Mouse (Mus musculus) hindbrain, embryonic 16.5 days (tissue): ENCODE measurements around the gene Asl. TPM values are rescaled to one million over a fixed set of nuclear protein-coding genes. Genes with fewer than 3 reads are reported as not detected.
A peak's percentile ranks its signal among the peaks of the same experiment; 100 is the strongest.

Experiments used
- ATAC-seq: fragments of 200-750 bp; cut with Nextera tagmentation; 2 replicates; pipeline ENCODE4 v1.8.0; 2017; ENCODE audit warnings: moderate TSS enrichment, moderate library complexity
- H3K27ac ChIP-seq: fragments of 300-500 bp; sonication (generic); 2 replicates; pipeline ENCODE4 v1.5.1; 2014; ENCODE audit warnings: low read depth, mild to moderate bottlenecking, control low read depth, low read length, moderate library complexity
- H3K27me3 ChIP-seq: fragments of 300-500 bp; sonication (generic); replicated peaks from 2 replicates; pipeline ENCODE4 v1.6.1; 2014; ENCODE audit warnings: low read length; ENCODE audit not compliant: control insufficient read depth, insufficient read depth
- H3K36me3 ChIP-seq: fragments of 300-500 bp; sonication (generic); 2 replicates; pipeline ENCODE4 v1.6.1; 2014; ENCODE audit warnings: mild to moderate bottlenecking, low read length, moderate library complexity, mixed read lengths; ENCODE audit not compliant: control insufficient read depth, insufficient read depth
- H3K4me1 ChIP-seq: fragments of 300-500 bp; sonication (generic); 2 replicates; pipeline ENCODE4 v1.6.1; 2014; ENCODE audit warnings: low read depth, low read length; ENCODE audit not compliant: control insufficient read depth, insufficient read depth
- H3K4me2 ChIP-seq: fragments of 300-500 bp; sonication (generic); 2 replicates; pipeline ENCODE4 v1.6.1; 2014; ENCODE audit warnings: mild to moderate bottlenecking, low read length, control low read depth, moderate library complexity
- H3K4me3 ChIP-seq: fragments of 300-500 bp; sonication (generic); 2 replicates; pipeline ENCODE4 v1.5.1; 2014; ENCODE audit warnings: mild to moderate bottlenecking, low read length, control low read depth, moderate library complexity
- H3K9ac ChIP-seq: fragments of 300-500 bp; sonication (generic); 2 replicates; pipeline ENCODE4 v1.6.1; 2014; ENCODE audit warnings: low read depth, mild to moderate bottlenecking, control low read depth, low read length, moderate library complexity
- H3K9me3 ChIP-seq: fragments of 300-500 bp; sonication (generic); 2 replicates; pipeline ENCODE4 v1.6.1; 2014; ENCODE audit warnings: mild to moderate bottlenecking, low read length, moderate library complexity; ENCODE audit not compliant: control insufficient read depth
- WGBS: fragments of 180-500 bp; shearing (Covaris S2); extraction: QIAGEN DNeasy Blood & Tissue Kit; methylation state at CpG from one replicate; pipeline ENCODE4 v1.1.7; 2014; 5-methylcytosine and 5-hydroxymethylcytosine counted together
- polyA plus RNA-seq: library from polyadenylated mRNA; unstranded; fragments of >200 nt; fragmentation: Nextera tagmentation; extraction: Ambion mirVana; gene quantifications from 2 replicates; pipeline ENCODE4 v1.2.1, GENCODE M21; 2015

The Asl gene
- 39.3 and 49.5 TPM in 2 replicates for polyA plus RNA-seq

DNA sequence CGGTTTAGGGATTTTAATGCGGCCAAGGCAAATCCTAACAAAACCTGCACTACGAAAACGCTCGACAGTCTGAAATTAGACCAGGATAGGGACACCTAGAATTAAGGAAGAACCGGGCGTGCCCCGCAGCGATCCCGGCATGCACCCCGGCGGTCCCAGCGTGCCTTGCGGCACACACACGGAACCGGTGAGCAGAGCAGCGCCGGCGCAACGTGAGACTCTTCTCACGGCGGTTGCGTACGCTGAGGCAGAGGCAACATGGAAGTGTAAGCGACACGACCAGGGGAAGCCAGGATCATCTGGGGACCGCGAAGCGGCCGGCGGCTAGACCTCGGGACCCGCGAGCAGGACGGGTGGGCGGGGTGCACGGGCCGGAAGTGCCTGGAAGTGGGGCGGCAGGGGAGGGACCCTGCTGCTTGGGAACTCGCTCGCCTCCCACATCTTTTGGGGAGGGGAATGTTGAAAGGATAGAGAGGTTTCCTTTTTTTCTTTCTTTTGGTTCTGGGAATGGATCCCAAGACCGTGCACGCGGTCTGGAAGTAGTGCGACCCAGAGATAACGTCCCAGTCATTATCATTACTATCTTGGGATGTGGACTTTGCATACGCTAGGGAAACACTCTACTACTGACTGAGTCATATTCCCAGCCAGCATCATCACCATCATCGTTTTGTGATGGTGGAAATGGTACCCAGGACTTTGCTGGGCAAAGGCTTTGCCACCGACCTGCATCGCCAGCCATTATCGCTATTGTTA lies at the start of gene Asl, which contains the start of gene Crcp:
Gene Asl (minus strand): TSS at position 106 of the 756 bp plus-strand sequence.
Gene Crcp (plus strand): TSS at position 149 of the 756 bp plus-strand sequence.
- H3K27me3 ChIP-seq: no peaks in the 10 kb centered on the region

DNA sequence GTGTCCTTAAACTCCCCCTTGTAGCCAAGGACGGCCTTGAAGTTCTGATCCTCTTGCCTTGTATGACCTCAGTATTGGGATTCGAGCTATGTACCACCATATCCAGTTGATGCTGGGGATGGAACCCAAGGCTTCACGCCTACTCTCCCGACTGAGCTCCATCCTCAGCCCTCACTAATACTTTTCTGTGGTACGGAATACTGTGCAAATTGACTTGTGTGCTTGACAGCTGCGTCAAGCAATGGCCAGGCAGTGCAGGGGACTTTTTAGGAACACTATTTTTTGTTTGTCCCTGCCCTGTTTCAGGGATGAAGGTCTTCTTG lies 49.7 kb upstream of the Asl start:
- no peak for ATAC-seq
- H3K4me1 ChIP-seq: peaks cover 6% of the 10 kb centered on the region
- H3K36me3 ChIP-seq: no peaks in the 10 kb centered on the region
- H3K9me3 ChIP-seq: no peaks in the 10 kb centered on the region
- WGBS: 49% methylated on average over 6 of the region's 6 CpGs
- H3K9ac ChIP-seq: peak overlapping the region; percentile 87
- peak overlapping the region; percentile 74 for H3K4me2 ChIP-seq
- peak overlapping the region; percentile 77 for H3K4me3 ChIP-seq
- no peaks in the 10 kb centered on the region for H3K27me3 ChIP-seq
- H3K27ac ChIP-seq: peak overlapping the region; percentile 46; the same call in 1 of the 2 replicates

More for the DNA sequence above, at the start of gene Asl, which contains the start of gene Crcp:
- H3K9me3 ChIP-seq: no peaks in the 10 kb centered on the region
- H3K4me3 ChIP-seq: peak within 1 kb of the TSS; percentile 79
- peak within 1 kb of the TSS; percentile 89 for H3K9ac ChIP-seq
- peaks cover 2% of the 10 kb centered on the region; the same call in 1 of the 2 replicates for H3K4me1 ChIP-seq
- ATAC-seq: peak; percentile 91
- peak within 1 kb of the TSS; percentile 95 for H3K27ac ChIP-seq
- H3K4me2 ChIP-seq: peak within 1 kb of the TSS; percentile 82
- no peaks in the 10 kb centered on the region for H3K36me3 ChIP-seq
- 2% methylated on average over 48 of the region's 51 CpGs for WGBS

DNA sequence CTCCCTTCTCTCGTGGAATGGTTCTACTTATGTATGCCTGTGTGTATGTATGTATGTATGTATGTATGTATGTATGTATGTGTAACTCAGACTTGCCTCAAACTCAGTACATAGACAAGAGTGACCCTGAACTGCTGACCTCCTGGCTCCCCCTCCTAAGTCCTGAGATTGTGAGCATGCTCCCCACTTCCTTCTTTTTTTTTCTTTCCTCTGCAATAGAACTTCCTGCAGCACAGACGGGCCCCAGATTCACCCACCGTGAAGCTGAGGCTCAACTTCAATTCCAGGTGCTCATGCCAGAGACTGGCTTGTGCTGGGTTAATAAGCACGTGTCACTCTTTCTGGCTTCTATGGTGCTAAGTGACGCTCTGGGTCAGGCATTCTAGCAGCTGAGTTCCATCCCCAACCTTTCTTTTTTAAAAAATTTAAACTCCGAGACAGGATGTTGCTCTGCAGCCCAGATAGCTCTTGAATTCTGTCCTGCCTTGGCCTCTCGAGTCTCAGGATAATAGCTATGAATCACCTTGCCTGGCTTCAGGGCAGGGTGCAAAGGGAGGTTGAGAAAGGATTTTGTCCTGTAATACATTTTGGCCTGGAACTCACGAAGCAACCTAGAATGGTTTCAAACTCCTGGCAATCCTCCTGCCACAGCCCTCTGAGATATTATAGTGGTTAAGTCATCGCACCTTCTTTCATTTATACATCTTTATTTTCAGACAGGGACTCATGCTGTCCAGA lies 49.2 kb upstream of the Asl start:
- no peak overlapping the region for H3K4me2 ChIP-seq
- ATAC-seq: no peak
- no peak overlapping the region for H3K4me3 ChIP-seq
- no peak overlapping the region for H3K27ac ChIP-seq
- H3K27me3 ChIP-seq: no peaks in the 10 kb centered on the region
- H3K9ac ChIP-seq: no peak overlapping the region
- H3K4me1 ChIP-seq: peaks cover 6% of the 10 kb centered on the region
- H3K36me3 ChIP-seq: no peaks in the 10 kb centered on the region
- whole genome bisulfite sequencing: 82% methylated on average over 9 of the region's 9 CpGs
- H3K9me3 ChIP-seq: no peaks in the 10 kb centered on the region

DNA sequence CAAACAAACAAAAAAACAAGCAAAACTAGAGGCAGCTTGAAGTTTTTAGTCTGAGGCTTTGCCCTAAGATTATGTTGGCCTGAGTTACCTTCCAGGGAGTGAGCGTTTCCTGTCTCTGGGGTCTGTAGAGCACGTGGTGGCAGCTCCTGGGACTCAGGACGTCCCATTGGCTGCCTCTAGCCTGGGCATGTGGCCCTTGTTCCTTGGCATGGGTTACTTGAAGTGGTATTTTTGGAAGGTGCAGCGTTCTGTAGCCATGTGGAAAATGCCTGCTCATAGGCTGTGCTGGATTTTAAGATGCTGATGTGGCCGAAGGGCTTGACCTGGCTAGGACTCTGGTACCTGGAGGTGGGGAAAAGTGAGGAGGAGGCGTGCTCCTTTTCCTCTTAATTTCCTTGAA lies 47.3 kb upstream of the Asl start:
- Histone ChIP-seq H3K4me3 (no peak overlapping the region), H3K9me3 (no peaks in the 10 kb centered on the region), H3K9ac (no peak overlapping the region), H3K4me1 (peaks cover 6% of the 10 kb centered on the region), H3K27ac (no peak overlapping the region), H3K27me3 (no peaks in the 10 kb centered on the region), H3K36me3 (no peaks in the 10 kb centered on the region), H3K4me2 (no peak overlapping the region)
- ATAC-seq: no peak
- WGBS: 69% methylated on average over 6 of the region's 6 CpGs

DNA sequence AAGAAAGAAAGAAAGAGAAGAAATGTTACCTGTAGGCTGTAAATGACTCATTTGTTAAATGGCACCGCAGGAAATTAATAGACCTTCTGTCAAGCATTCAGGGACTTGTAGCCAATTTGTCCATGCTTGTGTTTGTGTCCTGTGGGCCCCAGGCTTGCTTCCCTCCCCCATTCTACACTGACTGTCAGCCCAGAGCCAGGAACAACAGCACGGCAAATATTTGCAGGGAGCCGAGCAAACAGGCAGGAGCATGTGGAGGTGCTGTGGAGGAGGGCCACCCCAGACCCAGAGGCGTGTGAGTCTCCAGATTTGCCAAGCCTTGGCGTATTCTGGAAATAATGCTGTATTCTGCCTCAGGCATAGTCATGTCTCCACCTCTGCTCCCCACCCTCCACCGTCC lies 45.4 kb upstream of the Asl start:
- Histone ChIP-seq H3K36me3 (no peaks in the 10 kb centered on the region), H3K4me2 (no peak overlapping the region), H3K27me3 (no peaks in the 10 kb centered on the region), H3K4me1 (no peaks in the 10 kb centered on the region; the same call in 1 of the 2 replicates), H3K27ac (no peak overlapping the region), H3K9me3 (no peaks in the 10 kb centered on the region), H3K4me3 (no peak overlapping the region), H3K9ac (no peak overlapping the region)
- no peak for ATAC-seq
- 72% methylated on average over 6 of the region's 6 CpGs for WGBS

DNA sequence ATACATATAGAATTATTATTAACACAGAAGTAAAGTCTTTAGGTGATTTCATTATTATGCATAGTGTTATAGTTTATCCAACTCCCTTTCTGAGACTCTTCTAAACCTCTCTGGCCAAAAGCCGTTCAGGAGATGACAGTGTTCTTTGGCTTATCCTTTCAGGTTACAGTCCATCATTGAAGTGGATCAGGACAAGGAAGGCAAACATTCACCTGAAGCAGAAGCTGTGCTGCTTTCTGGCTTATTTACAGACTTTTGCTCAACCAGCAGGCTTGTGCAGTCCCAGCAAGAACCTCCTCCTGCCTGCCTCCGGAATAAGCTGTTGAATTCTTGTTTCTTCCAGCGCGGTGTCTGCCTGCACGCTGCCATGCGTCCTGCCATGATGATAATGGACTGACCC lies 44.0 kb upstream of the Asl start, which contains the start of gene Tpst1:
Gene Tpst1 (plus strand): TSS at position 301 of the 400 bp plus-strand sequence.
- no peaks in the 10 kb centered on the region for H3K4me1 ChIP-seq
- ATAC-seq: no peak
- 89% methylated on average over 6 of the region's 6 CpGs for WGBS
- no peaks in the 10 kb centered on the region for H3K9me3 ChIP-seq
- no peak within 1 kb of the TSS for H3K27ac ChIP-seq
- H3K4me2 ChIP-seq: no peak within 1 kb of the TSS
- H3K36me3 ChIP-seq: no peaks in the 10 kb centered on the region
- no peak within 1 kb of the TSS for H3K4me3 ChIP-seq
- H3K9ac ChIP-seq: no peak within 1 kb of the TSS
- H3K27me3 ChIP-seq: no peaks in the 10 kb centered on the region

DNA sequence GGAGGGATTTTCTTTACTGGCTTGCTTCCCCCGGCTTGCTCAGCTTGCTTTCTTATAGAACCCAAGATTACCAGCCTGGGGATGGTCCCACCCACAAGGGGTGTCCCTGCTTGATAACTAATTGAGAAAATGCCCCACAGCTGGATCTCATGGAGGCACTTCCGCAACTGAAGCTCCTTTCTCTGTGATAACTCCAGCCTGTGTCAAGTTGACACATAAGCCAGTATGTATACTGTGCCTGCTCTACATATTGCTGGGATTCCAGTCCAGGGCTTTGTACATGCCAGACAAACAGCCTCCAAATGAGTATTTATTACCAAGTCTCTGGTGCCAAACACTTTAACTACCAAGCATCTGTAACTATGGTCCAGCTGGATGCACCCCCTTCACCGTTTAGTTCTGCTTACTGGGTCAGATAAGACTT lies 38.8 kb upstream of the Asl start:
- H3K4me2 ChIP-seq: no peak overlapping the region
- no peak for ATAC-seq
- 81% methylated on average over 3 of the region's 3 CpGs for WGBS

DNA sequence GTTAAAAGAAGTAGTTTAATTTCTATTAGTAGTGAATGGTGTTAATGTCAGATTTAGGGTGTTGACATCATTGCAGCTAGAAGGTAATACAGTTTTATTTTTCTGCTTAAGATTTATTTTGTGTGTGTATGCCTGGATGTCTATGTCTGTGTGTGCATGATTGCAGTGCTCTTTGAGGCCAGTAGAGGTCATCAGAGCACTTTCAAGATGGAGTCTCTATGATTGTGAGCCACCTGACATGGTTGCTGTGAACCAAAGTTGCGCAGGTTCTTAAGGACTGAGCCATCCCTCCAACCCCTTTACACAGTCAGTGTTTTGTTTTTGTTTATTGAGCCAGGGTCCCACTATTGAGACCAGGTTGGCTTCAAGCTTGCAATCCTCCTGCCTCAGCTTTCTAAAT lies 36.5 kb upstream of the Asl start:
- H3K4me2 ChIP-seq: no peak overlapping the region
- no peaks in the 10 kb centered on the region for H3K36me3 ChIP-seq
- no peak overlapping the region for H3K9ac ChIP-seq
- 94% methylated on average over 1 of the region's 1 CpGs for WGBS
- no peak overlapping the region for H3K4me3 ChIP-seq
- ATAC-seq: no peak
- no peaks in the 10 kb centered on the region for H3K4me1 ChIP-seq
- no peaks in the 10 kb centered on the region for H3K9me3 ChIP-seq
- H3K27ac ChIP-seq: no peak overlapping the region
- no peaks in the 10 kb centered on the region for H3K27me3 ChIP-seq

More for the DNA sequence above, 38.8 kb upstream of the Asl start:
- Histone ChIP-seq H3K27me3 (no peaks in the 10 kb centered on the region), H3K4me3 (no peak overlapping the region), H3K27ac (no peak overlapping the region), H3K4me1 (no peaks in the 10 kb centered on the region), H3K9me3 (no peaks in the 10 kb centered on the region), H3K9ac (no peak overlapping the region), H3K36me3 (no peaks in the 10 kb centered on the region)

DNA sequence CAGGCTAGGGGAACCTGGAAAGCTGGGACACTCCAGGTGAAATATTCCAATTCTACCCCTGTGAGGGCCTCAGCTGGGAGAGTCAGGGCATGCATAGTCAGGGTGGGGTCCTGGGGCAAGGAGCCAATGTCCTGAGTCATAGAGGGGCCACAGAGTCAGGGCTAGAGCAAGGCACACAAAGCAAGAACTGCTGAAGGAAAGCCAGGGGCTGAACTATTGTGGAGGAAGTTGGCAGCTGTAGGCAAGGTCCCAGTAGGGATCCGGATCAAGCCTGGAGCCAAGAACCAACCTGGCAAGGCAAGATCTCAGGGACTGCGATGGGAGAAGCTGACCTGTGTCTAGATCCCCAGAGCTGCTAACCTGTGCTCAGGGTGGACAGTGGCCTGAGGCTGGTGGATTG lies 34.7 kb upstream of the Asl start:
- no peak overlapping the region for H3K9ac ChIP-seq
- H3K4me3 ChIP-seq: no peak overlapping the region
- no peak overlapping the region for H3K4me2 ChIP-seq
- H3K27me3 ChIP-seq: no peaks in the 10 kb centered on the region
- ATAC-seq: no peak
- H3K36me3 ChIP-seq: peaks cover 5% of the 10 kb centered on the region
- no peaks in the 10 kb centered on the region for H3K9me3 ChIP-seq
- no peak overlapping the region for H3K27ac ChIP-seq
- WGBS: 78% methylated on average over 2 of the region's 2 CpGs
- no peaks in the 10 kb centered on the region for H3K4me1 ChIP-seq
